Mouse (Mus musculus) WW6 (cell line): ENCODE results near the gene Slc31a1.

Source experiments
- DNase-seq: peaks from one replicate; pipeline ENCODE4 v3.0.0-alpha.2; 2013; ENCODE audit warnings: low read depth, low spot score

The Slc31a1 gene

DNA sequence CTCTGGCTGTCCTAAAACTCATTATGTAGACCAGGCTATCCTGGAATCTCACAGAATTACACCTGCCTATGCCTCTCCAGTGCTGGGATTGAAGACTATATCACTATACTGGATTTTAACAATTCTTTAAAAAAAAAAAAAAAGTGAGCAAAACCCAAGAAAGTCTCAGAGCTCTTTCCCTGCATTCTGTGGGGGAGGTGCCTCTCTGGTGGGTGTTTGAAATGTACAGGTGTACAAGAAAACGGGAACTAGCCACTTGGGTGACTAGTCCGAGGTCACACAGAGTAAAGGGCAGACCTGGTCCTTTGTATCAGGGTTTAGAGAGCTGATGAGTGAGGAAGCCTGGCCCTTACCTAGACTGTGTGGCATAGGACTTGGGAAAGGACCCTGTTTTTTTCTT is 1.9 kb downstream of the Slc31a1 start:
- DNase-seq, result no peak

DNA sequence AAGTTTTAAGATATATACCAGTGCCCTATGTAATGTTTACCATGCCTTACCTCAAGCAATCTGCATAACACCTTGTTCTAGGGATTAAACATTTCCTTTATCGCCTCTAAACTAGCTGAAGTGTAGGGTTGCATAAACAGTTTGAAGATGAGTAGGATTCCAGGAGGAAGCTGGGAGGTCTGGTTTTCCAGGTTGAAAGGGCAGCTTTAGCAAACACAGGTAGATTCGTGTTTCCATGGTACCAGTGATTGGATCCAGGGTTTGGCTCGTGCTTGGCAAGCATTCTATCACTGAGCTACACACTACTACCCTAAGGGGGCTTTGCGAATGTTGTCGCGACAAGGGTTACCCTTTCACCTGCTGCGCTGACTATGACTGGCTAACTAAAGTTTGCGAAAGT is 3.8 kb downstream of the Slc31a1 start:
- no peak for DNase-seq

- DNase-seq, result no peak
These were observed 5.8 kb downstream of the Slc31a1 start for GRCm38 (mm10) chr4:62366291-62366690.

DNA sequence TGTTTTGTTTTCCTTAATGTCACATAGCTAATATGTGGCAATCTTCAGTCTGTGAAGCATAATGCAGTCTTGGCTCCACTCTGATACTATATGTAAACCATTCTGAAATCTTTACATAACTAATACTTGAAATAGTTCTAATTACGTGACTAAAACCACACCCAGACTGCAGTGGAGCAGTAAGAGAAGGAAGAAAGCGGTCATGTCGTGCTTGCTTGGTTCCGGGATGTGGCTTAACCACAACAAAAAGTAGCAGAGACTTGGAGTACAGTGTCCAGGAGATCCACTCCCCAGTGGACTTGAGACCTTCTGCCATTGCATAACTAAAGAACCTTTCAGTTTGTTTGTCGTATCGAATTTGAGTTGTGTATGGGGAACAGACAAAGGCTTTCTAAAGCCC is 7.1 kb downstream of the Slc31a1 start:
- no peak for DNase-seq

DNA sequence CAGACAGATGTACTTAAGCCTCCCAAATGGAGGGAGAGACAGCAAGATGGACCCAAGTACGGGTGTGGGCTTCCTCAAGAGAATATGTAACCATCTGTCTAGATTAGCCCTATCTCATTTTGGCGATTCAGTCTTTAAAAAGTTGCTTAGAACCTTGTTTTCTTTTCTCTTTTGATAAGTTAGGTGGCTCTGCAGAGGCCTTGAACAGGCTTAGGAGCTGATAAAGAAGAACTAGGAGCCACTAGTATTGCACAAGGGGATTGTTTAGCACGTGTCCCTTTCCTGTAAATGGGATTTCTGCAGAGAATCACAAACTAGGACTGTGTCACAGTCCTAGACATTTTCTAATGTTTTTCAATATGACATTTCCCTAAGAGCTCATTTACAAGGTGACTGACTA is 8.6 kb downstream of the Slc31a1 start:
- DNase-seq, result no peak

GRCm38 (mm10) chr4:62372410-62372809 is 11.9 kb downstream of the Slc31a1 start:
- no peak for DNase-seq

GRCm38 (mm10) chr4:62372818-62373520 is 12.4 kb downstream of the Slc31a1 start:
- no peak for DNase-seq

GRCm38 (mm10) chr4:62373668-62374067 is 13.1 kb downstream of the Slc31a1 start:
- DNase-seq, result no peak

DNA sequence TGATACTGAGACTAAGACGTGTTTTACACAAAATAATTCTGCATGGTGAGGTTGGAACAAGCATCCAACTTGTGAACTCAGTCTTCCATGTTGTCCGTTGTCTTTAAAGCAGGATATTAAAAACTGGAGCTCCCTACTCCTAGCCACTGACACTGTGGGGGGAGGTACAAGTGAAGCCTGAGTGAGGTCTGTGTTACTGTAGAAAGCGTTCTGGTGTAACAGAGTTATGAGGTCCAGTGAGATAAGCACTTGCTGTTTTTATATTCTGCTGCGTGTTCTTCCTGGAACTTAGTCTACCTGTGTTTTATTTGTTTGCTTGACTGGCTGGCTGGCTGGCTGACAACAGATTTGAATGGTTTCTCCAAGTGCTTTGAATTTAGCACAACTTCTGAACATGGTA is 13.8 kb downstream of the Slc31a1 start:
- DNase-seq, result no peak

GRCm38 (mm10) chr4:62376123-62376522 is 15.6 kb downstream of the Slc31a1 start:
- DNase-seq, result no peak

- DNase-seq, result no peak
These were observed 19.3 kb downstream of the Slc31a1 start for GRCm38 (mm10) chr4:62379724-62380381.

DNA sequence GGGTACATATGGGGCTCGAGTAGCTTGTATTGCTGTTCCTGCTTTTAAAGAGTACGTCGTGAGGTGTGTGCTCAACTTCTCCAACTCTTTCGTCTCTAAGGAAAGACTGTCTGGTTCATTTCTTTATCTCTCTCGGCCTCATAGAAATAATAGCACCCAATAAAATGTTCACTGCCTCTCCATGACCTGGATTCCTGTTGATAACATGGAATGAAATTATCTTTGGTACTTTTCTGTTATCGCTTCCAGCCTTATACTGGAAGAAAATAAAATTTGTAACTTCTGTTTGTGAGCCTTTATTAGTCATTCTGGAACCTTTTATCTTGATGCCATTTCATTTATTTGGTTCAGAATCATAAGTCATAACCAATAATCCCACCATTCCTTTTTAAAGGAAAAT is 22.7 kb downstream of the Slc31a1 start:
- DNase-seq, result no peak

GRCm38 (mm10) chr4:62383752-62384151 is 23.2 kb downstream of the Slc31a1 start:
- no peak for DNase-seq

- no peak for DNase-seq
These were observed 23.6 kb downstream of the Slc31a1 start for GRCm38 (mm10) chr4:62384159-62384558.

DNA sequence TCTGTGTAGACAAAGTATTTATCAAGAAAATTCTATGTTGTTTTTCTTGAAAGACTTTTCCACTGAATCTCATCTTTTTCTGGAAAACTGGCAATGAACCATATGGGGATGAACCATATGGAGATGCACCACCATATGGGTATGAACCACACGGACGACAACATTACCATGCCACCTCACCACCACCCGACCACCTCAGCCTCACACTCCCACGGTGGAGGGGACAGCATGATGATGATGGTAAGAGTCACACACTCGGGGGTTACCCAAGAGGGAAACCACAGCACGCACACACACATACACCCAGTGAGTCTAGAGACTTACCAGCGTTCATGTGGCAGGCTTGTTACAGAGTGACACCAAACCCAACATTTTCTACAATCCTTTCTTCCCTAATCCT is 24.9 kb downstream of the Slc31a1 start:
- DNase-seq, result no peak

GRCm38 (mm10) chr4:62389592-62390512 is 29.3 kb downstream of the Slc31a1 start:
- no peak for DNase-seq

DNA sequence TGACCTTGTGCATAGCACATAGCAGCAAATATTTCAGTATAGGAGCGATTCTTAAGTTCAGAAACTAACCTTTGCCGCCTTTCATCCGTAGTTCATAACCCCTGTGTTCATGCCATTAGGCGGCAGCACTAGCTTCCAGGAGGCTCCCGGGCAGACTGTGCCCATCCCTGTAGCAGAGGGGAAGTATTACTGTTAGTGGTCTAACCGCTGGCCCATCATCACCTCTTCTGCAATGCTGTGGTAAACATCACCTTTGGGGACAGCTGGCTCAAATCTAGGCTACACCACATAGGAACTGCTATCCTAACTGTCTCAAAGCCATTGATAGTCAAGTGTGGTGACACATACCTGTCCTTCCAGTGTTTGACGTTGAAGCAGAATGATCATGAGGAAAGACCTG is 31.4 kb downstream of the Slc31a1 start:
- DNase-seq, result no peak

DNA sequence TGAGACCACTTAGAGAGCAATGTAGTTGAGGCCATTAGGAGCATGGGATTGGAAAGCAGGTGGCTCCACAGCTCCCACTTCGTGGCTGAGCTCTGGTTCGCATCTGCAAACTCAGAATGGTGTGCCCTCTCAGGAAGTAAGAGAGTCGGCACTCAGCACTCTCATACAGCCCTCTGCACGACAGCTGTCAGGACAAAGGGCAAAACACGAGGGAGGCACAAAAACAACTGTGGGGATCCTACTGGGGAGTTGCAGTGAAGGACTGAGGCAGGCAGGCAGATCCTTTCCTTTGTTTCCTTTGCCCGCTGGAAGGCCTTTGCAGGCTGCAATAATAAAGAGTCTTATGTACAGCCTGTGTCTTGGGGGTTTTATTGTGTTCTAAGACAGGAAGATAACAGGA is 32.9 kb downstream of the Slc31a1 start:
- no peak for DNase-seq

GRCm38 (mm10) chr4:62395806-62396205 is 35.3 kb downstream of the Slc31a1 start:
- DNase-seq, result no peak

DNA sequence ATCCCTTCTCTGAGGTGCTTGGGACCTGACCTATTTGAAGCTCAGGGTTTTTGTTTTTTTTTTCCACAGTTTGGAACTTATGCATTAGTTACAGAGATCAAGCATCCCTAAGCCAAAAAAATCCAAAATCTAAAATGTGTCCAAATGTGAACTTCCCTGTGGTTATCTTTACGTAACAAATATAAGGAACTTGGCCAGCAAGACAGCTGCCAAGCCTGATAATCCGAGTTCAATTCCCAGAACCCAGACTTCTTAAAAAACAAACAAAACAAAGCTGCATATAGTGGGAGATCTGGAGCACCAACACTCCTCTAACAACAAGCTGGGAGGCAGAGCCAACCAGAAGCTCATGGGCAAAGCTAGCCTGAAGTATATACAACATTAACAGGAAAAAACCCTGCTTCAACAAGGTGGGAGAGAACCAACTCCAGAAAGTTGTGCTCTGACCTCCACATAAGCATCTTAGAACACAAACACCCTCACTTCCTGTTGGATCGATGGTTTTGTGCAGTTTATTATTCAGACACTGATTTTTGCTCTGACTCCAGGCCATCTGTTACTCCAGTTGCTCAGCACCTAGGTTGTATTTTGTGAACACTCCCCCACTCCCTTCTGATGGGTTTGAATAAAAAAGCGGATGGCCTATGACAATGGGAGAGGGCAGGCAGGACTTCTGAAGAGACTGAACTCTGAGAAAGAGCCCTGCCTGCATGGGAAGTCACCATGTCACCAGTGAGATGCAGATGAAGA is 37.3 kb downstream of the Slc31a1 start:
- no peak for DNase-seq

DNA sequence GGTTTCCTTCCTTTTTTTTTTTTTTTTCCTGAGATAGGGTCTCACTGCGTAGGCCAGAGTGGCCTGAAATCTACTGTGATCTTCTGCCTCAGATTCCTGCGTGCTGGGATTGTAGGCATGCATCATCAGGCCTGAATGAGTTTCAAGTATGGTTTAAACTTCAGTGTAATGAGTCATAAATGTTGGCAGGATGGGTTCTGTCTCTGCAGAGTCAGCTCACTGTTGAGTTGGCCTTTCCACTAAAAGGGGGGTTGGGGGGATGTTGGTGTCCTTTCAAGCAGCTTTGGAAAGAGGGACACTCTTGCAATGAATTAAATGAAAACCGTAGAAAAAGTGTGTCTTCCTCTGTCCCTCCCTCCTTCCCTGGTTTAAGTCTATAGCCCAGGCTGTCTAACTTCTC is 38.4 kb downstream of the Slc31a1 start:
- no peak for DNase-seq

- no peak for DNase-seq
These were observed 45.6 kb downstream of the Slc31a1 start for GRCm38 (mm10) chr4:62406133-62406532.
